Mouse (Mus musculus): ENCODE measurements around the gene Gna12. TPM values are rescaled to one million over a fixed set of nuclear protein-coding genes. Genes with fewer than 3 reads are reported as not detected.
A peak's percentile ranks its signal among the peaks of the same experiment; 100 is the strongest.

Gene Gna12
- polyA plus RNA-seq, 1 experiment from 2014 or later = 5.4 TPM

- ATAC-seq = no peak
- H3K27ac ChIP-seq (ENCODE audit: low read length) = 0 out of 2 replicates have a peak overlapping the region, but pooled peaks have one; percentile 40
Measured at GRCm38 (mm10) chr5:140806939-140807338, 23.3 kb downstream of the Gna12 start.

GRCm38 (mm10) chr5:140806252-140806651, 24.0 kb downstream of the Gna12 start:
- H3K9ac ChIP-seq (ENCODE audit: low read depth, low read length) = no peak overlapping the region
- no peak overlapping the region for H3K4me3 ChIP-seq (ENCODE audit: low read length)
- H3K9me3 ChIP-seq (ENCODE audit: control insufficient read depth, low read length) = no peaks in the 10 kb centered on the region
- no peaks in the 10 kb centered on the region for H3K27me3 ChIP-seq (replicated peaks; ENCODE audit: control insufficient read depth, insufficient read depth, low read length)
- H3K36me3 ChIP-seq (ENCODE audit: control insufficient read depth, insufficient read depth, low read length) = no peaks in the 10 kb centered on the region
- 74% methylated on average over 2 of the region's 2 CpGs for WGBS
- no peak for ATAC-seq
- H3K4me2 ChIP-seq (ENCODE audit: low read depth, low read length) = no peak overlapping the region
- H3K27ac ChIP-seq (ENCODE audit: low read length) = peak overlapping the region; percentile 40; the same call in 1 of the 2 replicates
- H3K4me1 ChIP-seq (ENCODE audit: control insufficient read depth, insufficient read depth, low read length) = 0 out of 2 replicates have a peak, but pooled peaks cover 5% of the 10 kb centered on the region

More at GRCm38 (mm10) chr5:140806939-140807338, 23.3 kb downstream of the Gna12 start:
- no peaks in the 10 kb centered on the region for H3K9me3 ChIP-seq (ENCODE audit: control insufficient read depth, low read length)
- 39% methylated on average over 2 of the region's 2 CpGs for WGBS
- H3K9ac ChIP-seq (ENCODE audit: low read depth, low read length) = no peak overlapping the region
- no peak overlapping the region for H3K4me2 ChIP-seq (ENCODE audit: low read depth, low read length)
- no peak overlapping the region for H3K4me3 ChIP-seq (ENCODE audit: low read length)
- no peaks in the 10 kb centered on the region for H3K27me3 ChIP-seq (replicated peaks; ENCODE audit: control insufficient read depth, insufficient read depth, low read length)
- peaks cover 10% of the 10 kb centered on the region; the same call in 1 of the 2 replicates for H3K4me1 ChIP-seq (ENCODE audit: control insufficient read depth, insufficient read depth, low read length)
- H3K36me3 ChIP-seq (ENCODE audit: control insufficient read depth, insufficient read depth, low read length) = no peaks in the 10 kb centered on the region

- 79% methylated on average over 5 of the region's 5 CpGs for WGBS
- H3K4me2 ChIP-seq (ENCODE audit: low read depth, low read length) = no peak overlapping the region
- H3K27ac ChIP-seq (ENCODE audit: low read length) = no peak overlapping the region
- H3K36me3 ChIP-seq (ENCODE audit: control insufficient read depth, insufficient read depth, low read length) = no peaks in the 10 kb centered on the region
- no peak overlapping the region for H3K4me3 ChIP-seq (ENCODE audit: low read length)
- 0 out of 2 replicates have a peak, but pooled peaks cover 5% of the 10 kb centered on the region for H3K4me1 ChIP-seq (ENCODE audit: control insufficient read depth, insufficient read depth, low read length)
- no peak for ATAC-seq
- no peak overlapping the region for H3K9ac ChIP-seq (ENCODE audit: low read depth, low read length)
- H3K9me3 ChIP-seq (ENCODE audit: control insufficient read depth, low read length) = no peaks in the 10 kb centered on the region
- H3K27me3 ChIP-seq (replicated peaks; ENCODE audit: control insufficient read depth, insufficient read depth, low read length) = no peaks in the 10 kb centered on the region
Measured at GRCm38 (mm10) chr5:140801782-140802181, 28.4 kb downstream of the Gna12 start.

GRCm38 (mm10) chr5:140800288-140800923, 29.8 kb downstream of the Gna12 start:
- 77% methylated on average over 6 of the region's 6 CpGs for WGBS
- H3K9me3 ChIP-seq (ENCODE audit: control insufficient read depth, low read length) = no peaks in the 10 kb centered on the region
- no peaks in the 10 kb centered on the region; the same call in 1 of the 2 replicates for H3K4me1 ChIP-seq (ENCODE audit: control insufficient read depth, insufficient read depth, low read length)
- no peak overlapping the region for H3K27ac ChIP-seq (ENCODE audit: low read length)
- H3K4me2 ChIP-seq (ENCODE audit: low read depth, low read length) = no peak overlapping the region
- H3K36me3 ChIP-seq (ENCODE audit: control insufficient read depth, insufficient read depth, low read length) = no peaks in the 10 kb centered on the region
- H3K4me3 ChIP-seq (ENCODE audit: low read length) = no peak overlapping the region
- ATAC-seq = no peak
- no peaks in the 10 kb centered on the region for H3K27me3 ChIP-seq (replicated peaks; ENCODE audit: control insufficient read depth, insufficient read depth, low read length)
- H3K9ac ChIP-seq (ENCODE audit: low read depth, low read length) = no peak overlapping the region

- no peak overlapping the region for H3K4me3 ChIP-seq (ENCODE audit: low read length)
- no peak overlapping the region for H3K9ac ChIP-seq (ENCODE audit: low read depth, low read length)
- H3K27me3 ChIP-seq (replicated peaks; ENCODE audit: control insufficient read depth, insufficient read depth, low read length) = no peaks in the 10 kb centered on the region
- no peaks in the 10 kb centered on the region for H3K9me3 ChIP-seq (ENCODE audit: control insufficient read depth, low read length)
- ATAC-seq = no peak
- no peak overlapping the region for H3K27ac ChIP-seq (ENCODE audit: low read length)
- no peak overlapping the region for H3K4me2 ChIP-seq (ENCODE audit: low read depth, low read length)
- WGBS = 65% methylated on average over 2 of the region's 2 CpGs
- peaks cover 9% of the 10 kb centered on the region for H3K4me1 ChIP-seq (ENCODE audit: control insufficient read depth, insufficient read depth, low read length)
- no peaks in the 10 kb centered on the region for H3K36me3 ChIP-seq (ENCODE audit: control insufficient read depth, insufficient read depth, low read length)
Measured at GRCm38 (mm10) chr5:140799190-140799589, 31.0 kb downstream of the Gna12 start.

- H3K27me3 ChIP-seq (replicated peaks; ENCODE audit: control insufficient read depth, insufficient read depth, low read length) = no peaks in the 10 kb centered on the region
- H3K36me3 ChIP-seq (ENCODE audit: control insufficient read depth, insufficient read depth, low read length) = no peaks in the 10 kb centered on the region
- no peak overlapping the region for H3K9ac ChIP-seq (ENCODE audit: low read depth, low read length)
- no peaks in the 10 kb centered on the region for H3K9me3 ChIP-seq (ENCODE audit: control insufficient read depth, low read length)
- H3K4me3 ChIP-seq (ENCODE audit: low read length) = no peak overlapping the region
- H3K4me1 ChIP-seq (ENCODE audit: control insufficient read depth, insufficient read depth, low read length) = peaks cover 13% of the 10 kb centered on the region
- H3K4me2 ChIP-seq (ENCODE audit: low read depth, low read length) = no peak overlapping the region
- H3K27ac ChIP-seq (ENCODE audit: low read length) = no peak overlapping the region
- ATAC-seq = no peak
- WGBS = 66% methylated on average over 5 of the region's 5 CpGs
Measured at GRCm38 (mm10) chr5:140798775-140799174, 31.5 kb downstream of the Gna12 start.

- H3K9me3 ChIP-seq (ENCODE audit: control insufficient read depth, low read length) = no peaks in the 10 kb centered on the region
- no peak overlapping the region for H3K9ac ChIP-seq (ENCODE audit: low read depth, low read length)
- no peaks in the 10 kb centered on the region for H3K36me3 ChIP-seq (ENCODE audit: control insufficient read depth, insufficient read depth, low read length)
- WGBS = 74% methylated on average over 7 of the region's 7 CpGs
- H3K4me1 ChIP-seq (ENCODE audit: control insufficient read depth, insufficient read depth, low read length) = peaks cover 14% of the 10 kb centered on the region
- no peaks in the 10 kb centered on the region for H3K27me3 ChIP-seq (replicated peaks; ENCODE audit: control insufficient read depth, insufficient read depth, low read length)
- no peak overlapping the region for H3K4me2 ChIP-seq (ENCODE audit: low read depth, low read length)
- H3K27ac ChIP-seq (ENCODE audit: low read length) = 0 out of 2 replicates have a peak overlapping the region, but pooled peaks have one; percentile 5
- no peak overlapping the region for H3K4me3 ChIP-seq (ENCODE audit: low read length)
- no peak for ATAC-seq
Measured at GRCm38 (mm10) chr5:140798158-140798557, 32.1 kb downstream of the Gna12 start.

- ATAC-seq = no peak
- no peaks in the 10 kb centered on the region for H3K9me3 ChIP-seq (ENCODE audit: control insufficient read depth, low read length)
- H3K4me2 ChIP-seq (ENCODE audit: low read depth, low read length) = no peak overlapping the region
- no peak overlapping the region for H3K27ac ChIP-seq (ENCODE audit: low read length)
- no peaks in the 10 kb centered on the region for H3K27me3 ChIP-seq (replicated peaks; ENCODE audit: control insufficient read depth, insufficient read depth, low read length)
- 83% methylated on average over 3 of the region's 3 CpGs for WGBS
- peaks cover 31% of the 10 kb centered on the region for H3K4me1 ChIP-seq (ENCODE audit: control insufficient read depth, insufficient read depth, low read length)
- no peak overlapping the region for H3K4me3 ChIP-seq (ENCODE audit: low read length)
- H3K36me3 ChIP-seq (ENCODE audit: control insufficient read depth, insufficient read depth, low read length) = no peaks in the 10 kb centered on the region
- H3K9ac ChIP-seq (ENCODE audit: low read depth, low read length) = no peak overlapping the region
Measured at GRCm38 (mm10) chr5:140796051-140796450, 34.2 kb downstream of the Gna12 start.

- Histone ChIP-seq H3K27me3 (replicated peaks; ENCODE audit: control insufficient read depth, insufficient read depth, low read length) (no peaks in the 10 kb centered on the region), H3K36me3 (ENCODE audit: control insufficient read depth, insufficient read depth, low read length) (no peaks in the 10 kb centered on the region), H3K9ac (ENCODE audit: low read depth, low read length) (no peak overlapping the region), H3K4me3 (ENCODE audit: low read length) (no peak overlapping the region), H3K9me3 (ENCODE audit: control insufficient read depth, low read length) (no peaks in the 10 kb centered on the region), H3K4me1 (ENCODE audit: control insufficient read depth, insufficient read depth, low read length) (peaks cover 38% of the 10 kb centered on the region), H3K27ac (ENCODE audit: low read length) (no peak overlapping the region), H3K4me2 (ENCODE audit: low read depth, low read length) (no peak overlapping the region)
- ATAC-seq = no peak
- 62% methylated on average over 2 of the region's 2 CpGs for WGBS
Measured at GRCm38 (mm10) chr5:140795176-140795575, 35.1 kb downstream of the Gna12 start.

- Histone ChIP-seq H3K27me3 (replicated peaks; ENCODE audit: control insufficient read depth, insufficient read depth, low read length) (no peaks in the 10 kb centered on the region), H3K27ac (ENCODE audit: low read length) (no peak overlapping the region), H3K36me3 (ENCODE audit: control insufficient read depth, insufficient read depth, low read length) (no peaks in the 10 kb centered on the region), H3K9me3 (ENCODE audit: control insufficient read depth, low read length) (no peaks in the 10 kb centered on the region), H3K4me1 (ENCODE audit: control insufficient read depth, insufficient read depth, low read length) (peaks cover 41% of the 10 kb centered on the region), H3K9ac (ENCODE audit: low read depth, low read length) (no peak overlapping the region), H3K4me2 (ENCODE audit: low read depth, low read length) (no peak overlapping the region), H3K4me3 (ENCODE audit: low read length) (no peak overlapping the region)
- WGBS = 44% methylated on average over 3 of the region's 3 CpGs
- ATAC-seq = no peak
Measured at GRCm38 (mm10) chr5:140794753-140795152, 35.5 kb downstream of the Gna12 start.
